Mouse (Mus musculus): ENCODE results near the gene Emg1. TPM values are rescaled to one million over a fixed set of nuclear protein-coding genes. Genes with fewer than 3 reads are reported as not detected.

Gene Emg1
- 97.4 and 99.6 TPM in 2 replicates for total RNA-seq (2014; rRNA removed)
- polyA plus RNA-seq (2012; rRNA removed) = 46.0 and 56.3 TPM in 2 replicates

DNA sequence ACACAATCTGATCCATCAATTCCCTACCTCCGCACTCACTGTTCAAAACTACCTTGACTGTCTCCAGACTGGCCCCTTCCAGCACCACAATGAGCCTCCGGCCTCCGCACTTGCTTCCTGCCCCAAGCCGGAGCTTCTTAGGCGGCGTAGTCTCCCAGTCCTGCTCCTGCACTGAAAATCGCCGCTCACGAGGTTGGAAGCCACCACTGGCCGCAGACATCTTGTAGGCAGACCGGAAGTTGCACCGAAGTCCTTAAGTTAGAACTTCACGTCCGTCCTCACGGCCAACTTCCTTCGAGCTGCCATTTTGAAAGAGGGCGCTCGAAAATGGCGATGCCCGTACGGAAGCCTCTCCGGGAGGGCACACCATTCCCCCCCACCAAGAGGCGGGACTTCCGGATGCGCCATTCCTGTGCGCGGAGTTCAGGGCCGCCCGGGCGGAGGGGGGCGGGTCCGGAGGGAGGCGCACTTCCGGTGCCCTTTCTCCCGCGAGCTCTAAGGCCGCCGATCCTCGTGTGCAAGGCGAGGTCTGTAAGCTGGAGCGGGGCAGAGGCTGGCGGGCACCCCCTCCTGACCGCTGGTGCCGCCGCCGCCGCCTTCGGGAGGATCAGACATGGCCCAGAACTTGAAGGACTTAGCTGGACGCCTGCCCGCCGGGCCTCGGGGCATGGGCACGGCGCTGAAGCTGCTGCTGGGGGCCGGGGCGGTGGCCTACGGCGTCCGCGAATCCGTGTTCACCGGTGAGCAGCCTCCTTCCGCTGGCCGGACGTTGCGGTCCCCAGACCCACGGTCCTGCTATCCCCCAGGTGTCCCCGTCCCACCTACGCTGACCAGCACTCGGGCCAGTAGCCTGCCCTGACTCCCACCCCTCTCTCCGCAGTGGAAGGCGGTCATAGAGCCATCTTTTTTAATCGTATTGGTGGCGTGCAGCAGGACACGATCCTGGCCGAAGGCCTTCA, at the start of gene Emg1, which contains the start of gene Phb2:
Gene Emg1 (minus strand): TSS at position 355 of the 959 bp plus-strand sequence.
Gene Phb2 (plus strand): TSS at position 513 of the 959 bp plus-strand sequence.
- under 1% methylated on average over 76 of the region's 76 CpGs for WGBS
- DNase-seq (ENCODE audit: extremely low read depth, low read depth, low spot score) = peak; percentile 91
- no peak for TF ChIP-seq CTCF (IDR thresholded peaks at IDR 0.05; ENCODE audit: low read depth, low read length)
- peak; percentile 56 for TF ChIP-seq POLR2A (IDR thresholded peaks at IDR 0.05; ENCODE audit: extremely low read depth, insufficient read depth, low read length)

GRCm38 (mm10) chr6:124759259-124759658, 47.3 kb upstream of the Emg1 start:
- Histone ChIP-seq H3K4me1 (ENCODE audit: control insufficient read depth, insufficient read depth, low read length) (peaks cover 26% of the 10 kb centered on the region), H3K9ac (ENCODE audit: low read depth, low read length) (no peak overlapping the region), H3K4me3 (ENCODE audit: insufficient read depth, low read depth, low read length) (no peak overlapping the region), H3K36me3 (ENCODE audit: control insufficient read depth, insufficient read depth, low read length) (no peaks in the 10 kb centered on the region), H3K27ac (replicated peaks; ENCODE audit: insufficient read depth, low read depth, low read length) (no peak overlapping the region), H3K79me2 (ENCODE audit: control insufficient read depth, insufficient read depth, low read length) (peaks cover 23% of the 10 kb centered on the region), H3K27me3 (ENCODE audit: control insufficient read depth, insufficient read depth, low read length) (no peaks in the 10 kb centered on the region)
- TF ChIP-seq POLR2A (IDR thresholded peaks at IDR 0.05; ENCODE audit: extremely low read depth, insufficient read depth, low read length) (no peak), CTCF (IDR thresholded peaks at IDR 0.05; ENCODE audit: low read depth, low read length) (peak; percentile 96)
- 2% methylated on average over 5 of the region's 5 CpGs for WGBS
- peak; percentile 73 for DNase-seq (ENCODE audit: extremely low read depth, low read depth, low spot score)

More for the DNA sequence above, at the start of gene Emg1, which contains the start of gene Phb2:
- Histone ChIP-seq H3K9ac (ENCODE audit: low read depth, low read length) (peak within 1 kb of the TSS; percentile 93), H3K36me3 (ENCODE audit: control insufficient read depth, insufficient read depth, low read length) (peaks cover 15% of the 10 kb centered on the region), H3K4me3 (ENCODE audit: insufficient read depth, low read depth, low read length) (peak within 1 kb of the TSS; percentile 99), H3K27me3 (ENCODE audit: control insufficient read depth, insufficient read depth, low read length) (no peaks in the 10 kb centered on the region), H3K27ac (replicated peaks; ENCODE audit: insufficient read depth, low read depth, low read length) (peak within 1 kb of the TSS; percentile 89), H3K79me2 (ENCODE audit: control insufficient read depth, insufficient read depth, low read length) (peaks cover 38% of the 10 kb centered on the region; the same call in 1 of the 2 replicates), H3K4me1 (ENCODE audit: control insufficient read depth, insufficient read depth, low read length) (peaks cover 20% of the 10 kb centered on the region)

- H3K36me3 ChIP-seq (ENCODE audit: control insufficient read depth, insufficient read depth, low read length) = no peaks in the 10 kb centered on the region
- H3K4me3 ChIP-seq (ENCODE audit: insufficient read depth, low read depth, low read length) = no peak overlapping the region
- DNase-seq (ENCODE audit: extremely low read depth, low read depth, low spot score) = no peak
- H3K4me1 ChIP-seq (ENCODE audit: control insufficient read depth, insufficient read depth, low read length) = peaks cover 29% of the 10 kb centered on the region
- peaks cover 23% of the 10 kb centered on the region for H3K79me2 ChIP-seq (ENCODE audit: control insufficient read depth, insufficient read depth, low read length)
- 33% methylated on average over 2 of the region's 2 CpGs for WGBS
- TF ChIP-seq POLR2A (IDR thresholded peaks at IDR 0.05; ENCODE audit: extremely low read depth, insufficient read depth, low read length) = no peak
- no peak for TF ChIP-seq CTCF (IDR thresholded peaks at IDR 0.05; ENCODE audit: low read depth, low read length)
- H3K27ac ChIP-seq (replicated peaks; ENCODE audit: insufficient read depth, low read depth, low read length) = peak overlapping the region; percentile 39; the same call in 1 of the 2 replicates
- no peak overlapping the region for H3K9ac ChIP-seq (ENCODE audit: low read depth, low read length)
- H3K27me3 ChIP-seq (ENCODE audit: control insufficient read depth, insufficient read depth, low read length) = no peaks in the 10 kb centered on the region
Observed at GRCm38 (mm10) chr6:124758849-124759232, 46.9 kb upstream of the Emg1 start.

GRCm38 (mm10) chr6:124757909-124758848, 46.2 kb upstream of the Emg1 start:
- Histone ChIP-seq H3K36me3 (ENCODE audit: control insufficient read depth, insufficient read depth, low read length) (peaks cover 2% of the 10 kb centered on the region; the same call in 1 of the 2 replicates), H3K4me3 (ENCODE audit: insufficient read depth, low read depth, low read length) (no peak overlapping the region), H3K27ac (replicated peaks; ENCODE audit: insufficient read depth, low read depth, low read length) (peak overlapping the region; percentile 39), H3K9ac (ENCODE audit: low read depth, low read length) (peak overlapping the region; percentile 22; the same call in 1 of the 2 replicates), H3K4me1 (ENCODE audit: control insufficient read depth, insufficient read depth, low read length) (peaks cover 33% of the 10 kb centered on the region), H3K79me2 (ENCODE audit: control insufficient read depth, insufficient read depth, low read length) (peaks cover 27% of the 10 kb centered on the region), H3K27me3 (ENCODE audit: control insufficient read depth, insufficient read depth, low read length) (no peaks in the 10 kb centered on the region)
- DNase-seq (ENCODE audit: extremely low read depth, low read depth, low spot score) = peak; percentile 82
- 42% methylated on average over 5 of the region's 5 CpGs for WGBS
- TF ChIP-seq CTCF (IDR thresholded peaks at IDR 0.05; ENCODE audit: low read depth, low read length) (no peak), POLR2A (IDR thresholded peaks at IDR 0.05; ENCODE audit: extremely low read depth, insufficient read depth, low read length) (0 out of 2 replicates have a peak, but pooled peaks have one; percentile 15)

DNA sequence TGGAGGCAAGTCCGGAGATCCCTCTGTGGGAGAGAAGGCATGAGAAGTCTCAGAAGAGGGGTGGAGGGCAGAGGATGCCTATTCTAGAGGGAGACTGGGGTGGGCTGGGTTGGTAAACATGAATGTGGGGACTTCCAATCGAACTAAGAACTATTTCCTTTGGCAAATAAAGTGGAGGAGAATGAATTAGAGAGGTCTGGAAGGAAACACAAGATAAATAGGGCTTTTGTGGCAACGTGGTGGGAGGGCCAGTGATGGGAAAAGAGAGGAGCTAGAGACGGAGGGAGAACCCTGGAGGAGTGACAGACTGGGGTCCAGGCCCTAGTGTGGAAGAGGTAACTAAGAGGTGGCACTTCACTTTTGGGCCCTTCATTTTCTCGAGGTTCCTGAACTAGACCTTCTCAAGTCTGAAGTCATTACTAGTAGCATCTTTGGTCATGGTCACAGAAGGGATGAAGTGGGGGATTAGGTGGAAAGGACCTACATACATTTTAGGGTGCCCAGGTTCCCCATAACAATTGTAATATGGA, 45.4 kb upstream of the Emg1 start:
- WGBS = 37% methylated on average over 5 of the region's 5 CpGs
- H3K27me3 ChIP-seq (ENCODE audit: control insufficient read depth, insufficient read depth, low read length) = no peaks in the 10 kb centered on the region
- no peak for DNase-seq (ENCODE audit: extremely low read depth, low read depth, low spot score)
- H3K4me3 ChIP-seq (ENCODE audit: insufficient read depth, low read depth, low read length) = peak overlapping the region; percentile 71; the same call in 1 of the 2 replicates
- H3K27ac ChIP-seq (replicated peaks; ENCODE audit: insufficient read depth, low read depth, low read length) = peak overlapping the region; percentile 46
- peaks cover 2% of the 10 kb centered on the region; the same call in 1 of the 2 replicates for H3K36me3 ChIP-seq (ENCODE audit: control insufficient read depth, insufficient read depth, low read length)
- peaks cover 29% of the 10 kb centered on the region for H3K79me2 ChIP-seq (ENCODE audit: control insufficient read depth, insufficient read depth, low read length)
- H3K4me1 ChIP-seq (ENCODE audit: control insufficient read depth, insufficient read depth, low read length) = peaks cover 33% of the 10 kb centered on the region
- peak overlapping the region; percentile 100 for H3K9ac ChIP-seq (ENCODE audit: low read depth, low read length)
- TF ChIP-seq CTCF (IDR thresholded peaks at IDR 0.05; ENCODE audit: low read depth, low read length) (no peak), POLR2A (IDR thresholded peaks at IDR 0.05; ENCODE audit: extremely low read depth, insufficient read depth, low read length) (no peak)

Data from liver, adult 2 months (tissue).